Mouse (Mus musculus) forebrain, embryonic 10.5 days (tissue): ENCODE results near the gene Actg2. TPM values are rescaled to one million over a fixed set of nuclear protein-coding genes. Genes with fewer than 3 reads are reported as not detected.

Experiments
- DNase-seq: peaks from one replicate; pipeline ENCODE4 v3.0.0-alpha.2; 2017; ENCODE audit warnings: low spot score; ENCODE audit errors: extremely low spot score
- H3K27ac ChIP-seq: fragments of 300-500 bp; sonication (generic); 2 replicates; pipeline ENCODE4 v1.5.1; 2016; ENCODE audit warnings: mild to moderate bottlenecking
- H3K27me3 ChIP-seq: fragments of 300-500 bp; sonication (generic); 2 replicates; pipeline ENCODE4 v1.6.1; 2016; ENCODE audit warnings: mild to moderate bottlenecking; ENCODE audit not compliant: poor library complexity, severe bottlenecking
- H3K36me3 ChIP-seq: fragments of 300-500 bp; sonication (generic); replicated peaks from 2 replicates; pipeline ENCODE4 v1.6.1; 2016; ENCODE audit warnings: mild to moderate bottlenecking, moderate library complexity
- H3K4me1 ChIP-seq: fragments of 300-500 bp; sonication (generic); 2 replicates; pipeline ENCODE4 v1.6.1; 2016
- H3K4me3 ChIP-seq: fragments of 300-500 bp; sonication (generic); 2 replicates; pipeline ENCODE4 v1.5.1; 2016; ENCODE audit warnings: mild to moderate bottlenecking, moderate library complexity
- H3K9me3 ChIP-seq: fragments of 300-500 bp; sonication (generic); 2 replicates; pipeline ENCODE4 v1.6.1; 2016; ENCODE audit warnings: mild to moderate bottlenecking, moderate library complexity
- WGBS: fragments of 180-500 bp; shearing (Covaris S2); methylation state at CpG from one replicate; pipeline ENCODE4 v1.1.7; 2016; 5-methylcytosine and 5-hydroxymethylcytosine counted together
- polyA plus RNA-seq: library from polyadenylated mRNA; unstranded; fragments of >200 nt; fragmentation: Nextera tagmentation; extraction: Ambion mirVana; gene quantifications from 2 replicates; pipeline ENCODE4 v1.2.1, GENCODE M21; 2016

Actg2 gene
- polyA plus RNA-seq, 1 experiment from 2014 or later: 0.26 TPM

DNA sequence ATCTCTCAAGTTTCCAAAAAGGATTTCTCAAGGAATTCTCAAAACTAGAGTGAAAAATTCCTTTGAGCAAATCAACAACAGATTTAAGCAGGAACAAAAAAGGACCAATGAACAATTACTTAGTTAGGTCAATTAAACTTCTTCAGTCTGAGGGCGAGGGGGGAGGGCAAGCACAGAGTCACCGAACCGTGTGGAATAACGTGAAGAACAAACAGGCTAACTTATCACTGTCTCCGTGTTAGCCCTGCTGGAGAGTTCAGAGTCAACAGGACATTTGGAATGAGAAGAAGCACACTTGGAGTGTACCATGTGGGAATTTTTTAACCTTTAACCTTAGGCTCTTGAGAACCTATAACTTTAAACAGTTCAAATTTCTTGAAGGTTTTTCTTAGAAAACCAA, 12.3 kb upstream of the Actg2 start:
- WGBS: 59% methylated on average over 5 of the region's 5 CpGs
- Histone ChIP-seq H3K36me3 (peaks cover 16% of the 10 kb centered on the region), H3K27me3 (no peaks in the 10 kb centered on the region), H3K27ac (no peak overlapping the region), H3K9me3 (no peaks in the 10 kb centered on the region), H3K4me3 (no peak overlapping the region), H3K4me1 (peaks cover 3% of the 10 kb centered on the region; the same call in 1 of the 2 replicates)
- no peak for DNase-seq

DNA sequence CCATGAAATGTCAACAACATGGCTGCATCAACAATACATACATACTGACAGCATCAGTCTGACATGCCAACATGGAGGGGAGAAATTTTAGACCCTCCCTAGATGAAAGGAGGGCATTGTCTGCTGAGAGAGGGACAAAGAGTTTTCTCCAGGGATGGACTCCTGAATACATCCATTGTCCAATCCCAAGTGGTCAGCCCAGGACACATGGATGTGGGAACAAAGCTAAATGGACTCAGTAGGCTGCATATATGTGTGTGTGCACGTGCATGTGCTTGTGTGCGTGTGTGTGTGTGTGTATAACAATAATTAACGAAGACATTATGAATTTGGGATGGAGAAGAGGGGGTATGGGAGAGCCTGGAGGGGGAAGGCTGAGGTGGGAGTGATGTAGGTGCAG, 9.7 kb upstream of the Actg2 start:
- H3K4me3 ChIP-seq: no peak overlapping the region
- 80% methylated on average over 3 of the region's 3 CpGs for WGBS
- H3K4me1 ChIP-seq: peaks cover 3% of the 10 kb centered on the region; the same call in 1 of the 2 replicates
- no peak for DNase-seq
- H3K27ac ChIP-seq: no peak overlapping the region
- no peaks in the 10 kb centered on the region for H3K27me3 ChIP-seq
- H3K9me3 ChIP-seq: no peaks in the 10 kb centered on the region
- H3K36me3 ChIP-seq: peaks cover 16% of the 10 kb centered on the region

DNA sequence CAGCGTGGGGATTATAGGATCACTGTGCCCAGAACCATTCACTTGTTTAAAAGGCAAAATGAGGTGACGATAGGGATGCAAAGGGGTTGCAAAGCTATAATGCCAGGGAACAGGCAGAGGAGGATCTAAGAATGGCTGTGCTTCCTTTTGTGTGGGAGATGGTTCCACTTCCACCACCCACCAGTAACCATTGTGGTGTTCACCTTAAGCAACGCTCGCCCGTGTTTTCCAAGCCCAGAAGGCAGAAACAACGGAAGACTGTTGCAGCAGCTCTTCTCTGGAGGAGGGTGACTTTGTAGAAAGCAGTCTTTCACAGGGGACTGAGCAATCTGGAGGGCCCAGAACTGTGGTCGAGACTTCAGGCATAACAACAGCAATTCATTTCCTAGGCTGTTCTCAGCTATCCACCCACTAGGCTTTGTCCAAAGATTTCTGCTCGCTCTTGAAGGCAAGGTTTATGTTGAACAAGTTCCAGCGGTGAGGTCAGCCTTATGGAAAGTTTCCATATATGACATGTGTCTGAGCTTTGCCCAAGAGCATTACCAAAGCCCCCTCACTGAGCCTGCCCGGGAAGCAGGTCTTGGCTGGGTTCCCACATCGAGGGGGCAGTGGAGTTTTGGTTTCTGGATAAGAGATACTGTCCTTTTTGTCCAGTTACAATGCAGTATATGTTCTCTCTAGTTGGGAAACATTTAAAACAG, 5.8 kb upstream of the Actg2 start:
- peaks cover 3% of the 10 kb centered on the region; the same call in 1 of the 2 replicates for H3K4me1 ChIP-seq
- H3K27ac ChIP-seq: no peak overlapping the region
- H3K9me3 ChIP-seq: no peaks in the 10 kb centered on the region
- H3K4me3 ChIP-seq: no peak overlapping the region
- DNase-seq: no peak
- peaks cover 8% of the 10 kb centered on the region for H3K36me3 ChIP-seq
- no peaks in the 10 kb centered on the region for H3K27me3 ChIP-seq
- 82% methylated on average over 11 of the region's 11 CpGs for WGBS

DNA sequence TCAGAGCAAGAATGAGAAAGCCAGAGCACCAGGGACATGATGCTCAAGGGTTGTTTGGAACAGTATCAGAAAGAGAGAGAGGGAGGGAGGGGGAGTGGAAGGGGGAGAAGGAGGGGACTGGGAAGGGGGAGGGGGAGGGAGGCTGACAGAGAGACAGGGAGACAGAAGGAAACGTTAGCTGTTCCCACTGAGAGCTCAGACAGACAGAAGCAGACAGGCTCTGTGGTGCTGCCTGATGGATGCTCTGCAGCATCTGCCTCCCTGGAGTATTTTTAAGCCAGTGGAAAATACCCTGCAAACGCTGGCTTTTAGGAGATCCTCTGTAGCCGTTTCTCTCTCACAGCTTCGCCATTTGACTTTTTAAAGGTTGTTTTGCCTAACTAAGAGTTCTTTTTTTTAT, 4.0 kb upstream of the Actg2 start:
- no peaks in the 10 kb centered on the region for H3K36me3 ChIP-seq
- WGBS: 46% methylated on average over 4 of the region's 4 CpGs
- H3K27me3 ChIP-seq: no peaks in the 10 kb centered on the region
- H3K4me1 ChIP-seq: peaks cover 14% of the 10 kb centered on the region
- H3K4me3 ChIP-seq: no peak overlapping the region
- no peaks in the 10 kb centered on the region for H3K9me3 ChIP-seq
- DNase-seq: no peak
- no peak overlapping the region for H3K27ac ChIP-seq

DNA sequence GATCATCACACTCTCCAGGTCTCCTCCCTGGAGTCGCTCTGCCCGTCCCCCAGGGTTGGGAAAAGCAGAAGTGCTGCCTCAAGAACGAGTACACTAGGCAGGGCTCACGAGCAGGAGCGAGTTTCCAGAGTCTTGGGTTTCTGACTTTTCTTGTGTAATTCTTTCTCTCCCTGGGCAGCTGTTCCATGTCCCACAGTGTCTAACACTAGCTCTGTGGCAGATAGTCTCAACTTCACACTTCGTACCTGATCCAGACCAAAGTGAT, 662 bp upstream of the Actg2 start:
- Histone ChIP-seq H3K27ac (peak overlapping the region; percentile 48), H3K9me3 (no peaks in the 10 kb centered on the region), H3K4me1 (peaks cover 14% of the 10 kb centered on the region), H3K4me3 (no peak overlapping the region), H3K36me3 (no peaks in the 10 kb centered on the region), H3K27me3 (no peaks in the 10 kb centered on the region; the same call in 1 of the 2 replicates)
- no peak for DNase-seq
- WGBS: 57% methylated on average over 6 of the region's 6 CpGs

DNA sequence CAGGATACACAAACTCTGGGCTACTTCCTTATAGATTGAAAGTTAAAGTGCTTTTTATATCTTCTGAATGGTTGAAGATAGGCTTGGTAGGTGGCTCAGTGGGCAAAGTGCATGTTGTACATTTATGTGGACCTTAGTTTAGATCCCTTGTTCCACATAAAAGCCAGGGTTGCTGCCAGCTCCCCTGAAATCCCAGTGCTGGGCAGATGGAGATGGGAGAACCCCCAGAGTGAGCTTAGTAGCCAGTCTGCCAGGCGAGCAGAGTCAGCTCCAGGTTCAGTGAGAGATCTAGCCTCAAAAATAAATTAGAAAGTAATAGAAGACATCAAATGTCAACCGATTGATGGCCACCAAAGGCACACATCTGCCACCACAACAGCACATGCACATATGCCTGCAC, 3.5 kb downstream of the Actg2 start:
- Histone ChIP-seq H3K9me3 (no peaks in the 10 kb centered on the region), H3K4me3 (no peak overlapping the region), H3K36me3 (no peaks in the 10 kb centered on the region), H3K27ac (no peak overlapping the region), H3K27me3 (no peaks in the 10 kb centered on the region; the same call in 1 of the 2 replicates), H3K4me1 (peaks cover 11% of the 10 kb centered on the region)
- WGBS: 82% methylated on average over 2 of the region's 2 CpGs
- DNase-seq: no peak

DNA sequence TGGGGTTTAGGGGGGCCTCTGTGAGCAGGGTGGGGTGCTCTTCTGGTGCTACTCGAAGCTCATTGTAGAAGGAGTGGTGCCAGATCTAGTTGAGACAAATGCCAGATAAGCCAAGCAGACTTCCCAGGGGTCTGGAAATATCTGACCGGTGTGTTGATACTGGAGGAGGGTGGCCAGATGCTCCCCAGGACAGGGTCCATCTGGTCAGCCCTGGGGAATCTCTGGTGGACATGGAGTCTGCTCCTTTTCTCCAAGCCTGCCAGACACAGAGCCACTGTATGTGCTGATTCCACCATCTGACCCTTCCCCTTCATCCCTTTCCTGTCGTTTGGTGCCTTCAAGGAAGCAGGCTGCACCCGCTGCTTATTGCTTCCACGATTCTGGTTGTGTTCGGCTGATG, 12.9 kb downstream of the Actg2 start:
- H3K4me3 ChIP-seq: no peak overlapping the region
- H3K4me1 ChIP-seq: no peaks in the 10 kb centered on the region
- H3K27me3 ChIP-seq: no peaks in the 10 kb centered on the region
- DNase-seq: no peak
- no peaks in the 10 kb centered on the region for H3K36me3 ChIP-seq
- H3K27ac ChIP-seq: no peak overlapping the region
- WGBS: 78% methylated on average over 6 of the region's 6 CpGs
- no peaks in the 10 kb centered on the region for H3K9me3 ChIP-seq

DNA sequence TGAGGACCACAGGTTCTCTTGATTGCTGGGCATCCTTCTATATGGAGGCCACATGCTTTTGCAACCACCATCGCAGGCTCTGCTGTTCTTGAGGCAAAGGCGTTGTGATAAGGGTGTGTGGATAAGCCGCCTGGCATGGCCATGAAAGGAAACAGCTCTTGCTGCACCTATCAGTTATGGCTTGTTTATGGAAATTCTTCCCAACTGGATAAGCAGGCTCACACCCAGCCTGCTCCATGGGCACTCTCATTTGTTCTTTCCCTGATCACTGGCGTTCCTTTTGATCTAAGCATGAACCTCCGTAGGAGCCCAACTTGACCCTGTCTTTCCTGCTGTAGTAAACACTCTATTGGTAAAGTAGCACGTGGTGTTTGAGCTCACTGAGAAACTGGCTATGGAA, 14.3 kb downstream of the Actg2 start:
- DNase-seq: no peak
- Histone ChIP-seq H3K27ac (no peak overlapping the region), H3K36me3 (no peaks in the 10 kb centered on the region), H3K9me3 (no peaks in the 10 kb centered on the region), H3K27me3 (no peaks in the 10 kb centered on the region), H3K4me3 (no peak overlapping the region), H3K4me1 (no peaks in the 10 kb centered on the region)
- 79% methylated on average over 6 of the region's 6 CpGs for WGBS

DNA sequence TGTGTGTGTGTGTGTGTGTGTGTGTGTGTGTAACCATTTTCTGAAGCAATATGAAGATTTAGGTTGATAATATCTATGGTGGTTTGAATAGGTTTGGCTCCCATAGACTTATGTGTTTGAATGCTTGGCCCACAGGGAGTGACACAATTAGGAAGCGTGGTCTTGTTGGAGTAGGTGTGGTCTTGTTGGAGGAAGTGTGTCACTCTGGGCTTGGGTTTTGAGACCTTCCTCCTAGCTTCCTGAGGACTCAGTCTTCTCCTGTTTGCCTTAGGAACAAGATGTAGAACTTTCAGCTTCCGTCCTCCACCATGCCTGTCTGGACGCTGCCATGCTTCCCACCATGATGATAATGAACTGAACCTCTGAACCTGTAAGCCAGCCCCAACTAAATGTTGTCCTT, 17.4 kb downstream of the Actg2 start:
- WGBS: 94% methylated on average over 3 of the region's 3 CpGs
- no peak for DNase-seq
- Histone ChIP-seq H3K27ac (no peak overlapping the region), H3K36me3 (no peaks in the 10 kb centered on the region), H3K9me3 (no peaks in the 10 kb centered on the region), H3K4me3 (no peak overlapping the region), H3K27me3 (no peaks in the 10 kb centered on the region), H3K4me1 (no peaks in the 10 kb centered on the region)

DNA sequence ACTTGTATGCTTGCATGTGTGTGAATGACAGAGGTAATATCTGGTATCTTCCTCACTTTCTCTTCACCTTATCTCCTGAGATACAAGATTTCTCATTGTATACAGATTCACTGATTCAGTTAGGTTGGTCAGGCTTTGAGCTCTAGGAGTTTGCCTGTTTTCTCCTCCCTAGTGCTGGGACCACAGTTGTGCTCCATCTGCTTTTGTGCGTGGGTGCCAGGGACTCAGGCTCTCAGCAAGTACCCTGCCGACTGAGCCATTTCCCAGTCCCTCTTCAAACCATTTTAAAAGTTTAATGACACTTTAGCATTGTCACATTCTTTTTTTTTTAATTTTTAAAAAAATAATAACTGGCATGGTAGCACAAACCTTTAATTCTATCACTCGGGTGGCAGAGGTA, 20.9 kb downstream of the Actg2 start:
- H3K27ac ChIP-seq: no peak overlapping the region
- H3K36me3 ChIP-seq: no peaks in the 10 kb centered on the region
- no peaks in the 10 kb centered on the region for H3K4me1 ChIP-seq
- H3K4me3 ChIP-seq: no peak overlapping the region
- no peaks in the 10 kb centered on the region for H3K27me3 ChIP-seq
- H3K9me3 ChIP-seq: no peaks in the 10 kb centered on the region
- WGBS: 81% methylated on average over 3 of the region's 3 CpGs
- no peak for DNase-seq

DNA sequence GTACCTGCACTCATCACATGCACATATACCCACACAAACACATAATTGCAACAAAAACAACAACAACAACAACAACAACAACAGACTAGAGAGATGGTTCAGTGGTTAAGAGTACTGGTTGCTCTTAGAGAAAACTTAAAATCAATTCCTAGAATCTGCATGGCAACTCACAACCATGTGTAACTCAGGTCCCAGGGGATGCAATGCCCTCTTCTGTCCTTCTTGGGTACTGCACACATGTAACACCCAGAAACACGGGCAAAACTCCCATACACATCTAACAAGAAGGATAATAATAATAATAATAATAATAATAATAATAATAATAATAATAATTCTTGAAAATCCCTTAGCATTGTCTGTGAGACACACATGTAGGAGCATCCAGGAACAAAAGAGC, 23.6 kb downstream of the Actg2 start:
- peaks cover 5% of the 10 kb centered on the region for H3K4me1 ChIP-seq
- H3K27ac ChIP-seq: no peak overlapping the region
- no peaks in the 10 kb centered on the region for H3K9me3 ChIP-seq
- peak; percentile 44 for DNase-seq
- no peak overlapping the region for H3K4me3 ChIP-seq
- no peaks in the 10 kb centered on the region for H3K36me3 ChIP-seq
- H3K27me3 ChIP-seq: no peaks in the 10 kb centered on the region
- WGBS: 24% methylated on average over 1 of the region's 1 CpGs

DNA sequence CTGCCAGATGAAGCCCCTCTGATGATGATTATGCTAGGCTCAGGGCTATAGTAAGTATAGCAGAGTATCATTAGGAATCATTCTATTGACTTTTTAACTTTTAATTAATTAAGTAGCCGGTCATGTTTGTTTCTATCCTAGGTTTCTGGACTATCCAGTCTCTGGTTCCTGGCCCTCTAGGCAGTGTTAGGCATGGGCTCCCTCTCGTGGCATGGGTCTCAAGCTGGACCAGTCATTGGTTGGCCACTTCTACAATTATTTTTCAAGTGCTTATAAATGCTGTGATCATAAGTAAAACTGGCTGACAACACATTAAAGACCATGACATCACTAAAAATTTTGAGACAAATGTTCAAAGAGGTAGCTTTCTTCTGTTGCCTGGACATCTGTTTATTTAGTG, 25.9 kb downstream of the Actg2 start:
- H3K27ac ChIP-seq: no peak overlapping the region
- no peaks in the 10 kb centered on the region for H3K9me3 ChIP-seq
- no peak for DNase-seq
- no peaks in the 10 kb centered on the region for H3K27me3 ChIP-seq
- peaks cover 19% of the 10 kb centered on the region for H3K4me1 ChIP-seq
- H3K36me3 ChIP-seq: no peaks in the 10 kb centered on the region
- 75% methylated on average over 2 of the region's 2 CpGs for WGBS
- no peak overlapping the region for H3K4me3 ChIP-seq

DNA sequence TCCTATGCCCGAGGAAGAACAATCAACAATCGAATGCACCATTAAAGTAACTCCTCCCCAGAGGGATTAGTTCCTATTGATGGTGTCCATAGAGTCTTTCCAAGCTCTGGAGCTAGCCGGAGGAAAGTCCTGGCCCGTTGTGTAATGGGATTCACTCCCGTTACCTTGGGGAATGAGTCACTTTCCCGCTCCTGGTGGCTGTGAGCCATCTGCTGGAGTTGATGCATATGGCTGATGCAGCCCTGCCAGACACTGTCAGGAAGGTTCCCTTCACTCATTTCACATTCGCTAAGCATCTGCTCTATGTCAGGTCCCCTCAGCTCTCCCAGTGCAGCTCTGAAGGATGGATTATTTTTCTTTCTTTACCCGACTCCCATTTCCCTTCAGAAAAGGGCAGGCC, 26.6 kb downstream of the Actg2 start:
- H3K27me3 ChIP-seq: no peaks in the 10 kb centered on the region
- peaks cover 24% of the 10 kb centered on the region for H3K4me1 ChIP-seq
- 53% methylated on average over 8 of the region's 8 CpGs for WGBS
- H3K36me3 ChIP-seq: no peaks in the 10 kb centered on the region
- no peak overlapping the region for H3K4me3 ChIP-seq
- no peak overlapping the region for H3K27ac ChIP-seq
- no peak for DNase-seq
- H3K9me3 ChIP-seq: no peaks in the 10 kb centered on the region

DNA sequence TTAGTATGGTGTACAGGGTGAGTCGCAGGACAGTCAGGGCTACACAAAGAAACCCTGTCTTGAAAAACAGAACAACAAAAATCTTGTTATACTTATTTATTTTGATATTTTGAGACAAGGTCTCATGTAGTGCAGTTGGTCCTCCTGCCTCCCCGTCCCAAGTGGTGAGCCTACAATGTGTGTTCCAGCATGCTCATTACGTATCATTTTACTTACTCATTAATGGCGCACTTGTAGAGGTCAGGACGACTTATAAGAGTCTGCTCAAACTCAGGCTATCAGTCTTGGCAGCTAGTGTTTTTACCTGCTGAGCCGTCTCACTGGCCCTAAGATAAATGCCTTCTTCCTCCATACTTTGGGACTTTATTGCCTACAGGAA, 28.9 kb downstream of the Actg2 start:
- Histone ChIP-seq H3K27ac (peak overlapping the region; percentile 92), H3K9me3 (no peaks in the 10 kb centered on the region), H3K27me3 (no peaks in the 10 kb centered on the region), H3K4me3 (peak overlapping the region; percentile 82), H3K36me3 (no peaks in the 10 kb centered on the region), H3K4me1 (peaks cover 24% of the 10 kb centered on the region)
- DNase-seq: no peak
- 40% methylated on average over 6 of the region's 6 CpGs for WGBS
